Comparison of ENCODE assay signal across 9 mouse cellular contexts in genomic region chr11:54093000-54093399, GRCm38 (mm10). TPM values are rescaled to one million over a fixed set of nuclear protein-coding genes. Genes with fewer than 3 reads are reported as not detected.
DNase-seq lines count a peak whose midpoint lies in the region.
"Had no signal": no experiment of that assay in that cellular context is flagged by ENCODE, and none has a peak within 500 bp of the region (broad histone marks: within the 10 kb centered on the region; RNA-seq: fewer than 3 reads in every experiment).

No protein-coding gene starts in this region.

- no peak overlapping the region for H3K27ac ChIP-seq in heart, embryonic 10.5 days
- H3K27ac ChIP-seq: limb, embryonic 15.5 days had no signal

- H3K27me3 ChIP-seq in heart, embryonic 10.5 days (ENCODE audit: insufficient read depth, poor library complexity, severe bottlenecking), result no peaks in the 10 kb centered on the region
- H3K27me3 ChIP-seq: limb, embryonic 15.5 days had no signal

- WGBS in heart, embryonic 10.5 days, result 9% methylated on average over 3 of the region's 3 CpGs

- H3K4me3 ChIP-seq in heart, embryonic 10.5 days, result no peak overlapping the region
- H3K4me3 ChIP-seq: limb, embryonic 15.5 days had no signal

- peaks cover 14% of the 10 kb centered on the region for H3K4me1 ChIP-seq in heart, embryonic 10.5 days

- intact Hi-C loops in heart, postnatal 10 days (cut with DNase I), result no loop called here

- H3K36me3 ChIP-seq in heart, embryonic 10.5 days, result no peaks in the 10 kb centered on the region
- H3K36me3 ChIP-seq: limb, embryonic 15.5 days had no signal

- peak; percentile 70 to 74 for DNase-seq in heart, postnatal 10 days
- DNase-seq in heart, embryonic 10.5 days (ENCODE audit: low spot score), result no peak
- DNase-seq in CD4-positive helper T cell, adult 2 months (ENCODE audit: low read depth, low spot score), result peak; percentile 40
- peak; percentile 63 to 69 for DNase-seq in adrenal gland, postnatal 36 days
- peak; percentile 54 for DNase-seq in forelimb bud, embryonic 11.5 days (ENCODE audit: low read depth, low spot score)
- DNase-seq in lung, postnatal 14 days, result peak; percentile 61
- no peak for DNase-seq in Muller cell, postnatal 12 days (ENCODE audit: inconsistent ontology term)
- DNase-seq in layer of hippocampus, adult 8-10 months (ENCODE audit: low spot score in 2 of 2), result no peak

- no peaks in the 10 kb centered on the region for H3K9me3 ChIP-seq in heart, embryonic 10.5 days
- H3K9me3 ChIP-seq: limb, embryonic 15.5 days had no signal

RNA-seq across cellular contexts. Expression of gene P4ha2, which starts 6.9 kb away (rescaled TPM):
- total RNA-seq in heart, postnatal 10 days (2021), result 10 to 100 TPM; 36.8 to 37.0 TPM
- 57.7 and 69.0 TPM in 2 replicates for polyA plus RNA-seq in heart, embryonic 10.5 days (2016; fragmentation: Nextera tagmentation; extraction: Ambion mirVana)
- total RNA-seq in adrenal gland, postnatal 36 days (2021), result 10 to 100 TPM; 29.2 to 41.5 TPM
- 10 to 100 TPM; 24.3 to 30.8 (median 26.7) TPM for total RNA-seq in layer of hippocampus, adult 8-10 months (2022)

RNA-seq across cellular contexts. Expression of gene Pdlim4, which starts 24.2 kb away (rescaled TPM):
- 10 to 100 TPM; 23.4 to 28.2 TPM for total RNA-seq in heart, postnatal 10 days (2021)
- polyA plus RNA-seq in heart, embryonic 10.5 days (2016; fragmentation: Nextera tagmentation; extraction: Ambion mirVana), result 12.9 and 27.8 TPM in 2 replicates
- 10 to 100 TPM in 1 of 2 experiments, 1 to 10 TPM in 1; 6.5 to 29.5 TPM for total RNA-seq in adrenal gland, postnatal 36 days (2021)
- total RNA-seq in layer of hippocampus, adult 8-10 months (2022), result 10 to 100 TPM; 16.4 to 25.2 (median 21.2) TPM

Comparison
In these comparisons a context has a peak if more than half of its experiments do, and no peak if none do; other contexts are left out.
1. DNase-seq: peak in heart, postnatal 10 days (2 of 2), CD4-positive helper T cell, adult 2 months (single experiment), adrenal gland, postnatal 36 days (2 of 2), forelimb bud, embryonic 11.5 days (single experiment) and lung, postnatal 14 days (single experiment); none in heart, embryonic 10.5 days (single experiment), Muller cell, postnatal 12 days (single experiment) and layer of hippocampus, adult 8-10 months (0 of 2).